Mouse (Mus musculus) testis, adult 10 weeks (tissue): Measurements from ENCODE around the gene Acad9. TPM values are rescaled to one million over a fixed set of nuclear protein-coding genes. Genes with fewer than 3 reads are reported as not detected.

Source experiments
- polyA plus RNA-seq: library from polyadenylated mRNA; stranded (reverse); fragments of 350-450 nt; fragmentation: Illumina TruSeq; extraction: RNeasy Lipid Tissue Mini Kit (QIAGEN cat#74804); gene quantifications from one replicate; pipeline ENCODE4 v1.2.3, GENCODE M21; 2014; ENCODE audit warnings: low read depth, low replicate concordance

Gene Acad9
- 4.7 TPM for polyA plus RNA-seq

DNA sequence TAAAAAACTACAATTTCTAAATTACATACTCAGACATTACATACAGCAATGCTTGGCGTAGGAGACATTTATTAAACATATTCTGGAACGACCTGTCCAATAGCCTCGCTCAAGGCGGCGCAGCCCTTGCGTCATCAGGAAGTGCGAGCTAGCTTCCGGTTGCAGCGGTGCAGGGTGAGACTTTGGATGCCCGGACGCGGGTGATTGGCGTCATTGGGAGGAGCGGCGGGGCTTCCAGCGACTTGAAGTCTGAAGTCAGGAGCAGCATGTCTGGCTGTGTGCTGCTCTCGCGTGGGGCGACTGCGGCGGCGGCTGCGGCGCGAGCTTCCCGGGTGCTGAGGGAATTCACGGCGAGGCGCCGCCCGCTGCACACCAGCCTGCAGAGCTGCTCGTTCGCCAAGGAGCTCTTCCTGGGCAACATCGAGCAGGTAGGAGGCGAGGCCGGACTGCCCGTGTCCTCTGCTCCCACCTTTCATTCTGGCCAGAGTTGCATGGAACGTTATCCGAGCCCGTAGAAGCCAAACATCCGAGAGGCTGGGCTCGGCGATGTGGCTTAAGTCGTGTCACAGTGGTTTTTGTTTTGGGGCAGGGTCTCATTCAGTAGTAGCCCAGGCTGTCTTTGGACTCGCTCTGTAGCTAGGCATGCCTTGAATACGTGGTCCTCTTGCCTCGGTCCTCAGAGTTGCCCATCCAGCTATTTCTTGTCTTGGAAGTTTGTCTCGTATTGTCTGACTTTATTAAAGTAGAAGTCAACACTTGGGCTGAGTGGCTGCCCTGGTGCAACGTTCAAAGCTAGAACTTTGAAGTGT is at the start of gene Acad9:
Acad9 (plus strand) TSS at position 137 of the 809 bp plus-strand sequence.

DNA sequence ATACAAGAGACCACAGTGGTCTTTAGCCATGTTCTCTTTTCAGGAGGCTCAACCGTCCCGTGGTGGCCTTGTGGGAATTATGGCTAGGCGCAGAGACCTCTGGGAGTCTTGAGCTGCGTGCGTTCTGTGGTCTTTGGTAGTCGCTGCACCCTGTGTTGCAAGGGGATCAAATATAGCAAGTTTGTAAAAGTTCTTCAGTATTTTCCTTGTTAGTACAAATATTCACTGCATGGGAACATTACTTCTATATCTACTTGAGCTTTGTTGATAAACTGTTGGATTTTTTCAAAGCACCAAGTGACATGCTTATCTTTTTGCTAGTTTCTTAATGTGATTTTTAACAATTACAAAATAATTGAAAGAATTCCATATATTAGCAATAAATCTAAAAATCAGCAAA is 12.3 kb upstream of the Acad9 start, which contains the start of gene Ccdc144b:
Ccdc144b (minus strand) TSS at position 101 of the 400 bp plus-strand sequence.

Other genes starting within 250 kb of the Acad9 start
- gene Dcun1d1, start 128.5 kb upstream of the Acad9 start, polyA plus RNA-seq: 2,806 TPM
- 9.0 TPM for gene Mccc1, start 65.3 kb upstream of the Acad9 start, polyA plus RNA-seq
- gene Ccdc144b, start 12.4 kb upstream of the Acad9 start, polyA plus RNA-seq: 70.3 TPM
- gene D3Ertd254e, start 85.0 kb downstream of the Acad9 start, polyA plus RNA-seq: 3.2 TPM
- not detected for gene Qrfpr, start 156.3 kb downstream of the Acad9 start, polyA plus RNA-seq